40 mouse cellular contexts compared by ENCODE assay signal in genomic region chr4:136557638-136558037, GRCm38 (mm10). TPM values are rescaled to one million over a fixed set of nuclear protein-coding genes. Genes with fewer than 3 reads are reported as not detected.
"Had no signal": no experiment of that assay in that cellular context is flagged by ENCODE, and none has a peak within 500 bp of the region (broad histone marks: within the 10 kb centered on the region; RNA-seq: fewer than 3 reads in every experiment).

No protein-coding gene starts in this region.

- H3K4me3 ChIP-seq: heart, adult 2 months; heart, embryonic 13.5 days; heart, embryonic 15.5 days; limb, embryonic 10.5 days; limb, embryonic 12.5 days; liver, embryonic 13.5 days; liver, embryonic 15.5 days had no signal

- H3K27me3 ChIP-seq: heart, embryonic 13.5 days; heart, embryonic 15.5 days; limb, embryonic 12.5 days; liver, embryonic 13.5 days; liver, embryonic 15.5 days had no signal

- H3K4me2 ChIP-seq: heart, embryonic 11.5 days; heart, embryonic 13.5 days; heart, embryonic 15.5 days; hindbrain, embryonic 14.5 days; limb, embryonic 12.5 days; liver, embryonic 11.5 days; liver, embryonic 13.5 days; liver, embryonic 15.5 days had no signal

- H3K9me3 ChIP-seq: heart, embryonic 13.5 days; heart, embryonic 15.5 days; limb, embryonic 10.5 days; limb, embryonic 12.5 days; liver, embryonic 13.5 days; liver, embryonic 15.5 days had no signal

- H3K27ac ChIP-seq: heart, adult 2 months; heart, embryonic 13.5 days; heart, embryonic 15.5 days; hindbrain, embryonic 14.5 days; limb, embryonic 10.5 days; limb, embryonic 12.5 days; liver, embryonic 13.5 days; liver, embryonic 15.5 days had no signal

- DNase-seq: gastrocnemius, postnatal 14 days; gastrocnemius, postnatal 36 days; heart, adult 11 months; heart, adult 2 months; heart, postnatal 14 days; heart, postnatal 36 days; kidney, adult 18-20 months; kidney, adult 8-10 months; kidney, postnatal 10 days; kidney, postnatal 25 days; kidney, postnatal 4 days; layer of hippocampus, adult 9-11 months; layer of hippocampus, postnatal 36 days; liver; liver, embryonic 13.5 days had no signal

- H3K4me1 ChIP-seq: limb, embryonic 10.5 days; limb, embryonic 12.5 days; liver, embryonic 13.5 days; liver, embryonic 15.5 days had no signal

- H3K9ac ChIP-seq: heart, embryonic 13.5 days; heart, embryonic 15.5 days; hindbrain, embryonic 14.5 days; limb, embryonic 12.5 days; liver, embryonic 13.5 days; liver, embryonic 15.5 days had no signal

- ATAC-seq: hindbrain, embryonic 16.5 days had no signal

RNA-seq across cellular contexts. Expression of gene Tex46, which starts 52.6 kb away (rescaled TPM):
- total RNA-seq: gastrocnemius, adult 18-20 months; gastrocnemius, adult 8-10 months; gastrocnemius, postnatal 14 days; gastrocnemius, postnatal 36 days; heart, adult 2 months; heart, postnatal 14 days; heart, postnatal 36 days; hematopoietic stem cell, adult 5-6 weeks; layer of hippocampus, adult 18-20 months; layer of hippocampus, adult 8-10 months; layer of hippocampus, postnatal 14 days; layer of hippocampus, postnatal 36 days; left cerebral cortex, adult 18-20 months; left cerebral cortex, adult 8-10 months; left cerebral cortex, postnatal 10 days; left cerebral cortex, postnatal 36 days had no signal
- polyA plus RNA-seq: heart, adult 2 months; heart, embryonic 11.5 days; heart, embryonic 13.5 days; heart, embryonic 15.5 days; heart, postnatal 0 days; hindbrain, embryonic 11.5 days; hindbrain, embryonic 14.5 days; hindbrain, embryonic 16.5 days; intestine, embryonic 14.5 days; kidney, embryonic 14.5 days; kidney, embryonic 16.5 days; limb, embryonic 10.5 days; limb, embryonic 12.5 days; limb, embryonic 14.5 days; liver, embryonic 11.5 days; liver, embryonic 13.5 days; liver, embryonic 15.5 days had no signal
